Comparison of ENCODE assay signal across 27 mouse cellular contexts in genomic region chr9:13966212-13966611, GRCm38 (mm10).
"Had no signal": no experiment of that assay in that cellular context is flagged by ENCODE, and none has a peak within 500 bp of the region (broad histone marks: within the 10 kb centered on the region; RNA-seq: fewer than 3 reads in every experiment).

No protein-coding gene starts in this region.

- H3K4me3 ChIP-seq: embryonic facial prominence, embryonic 10.5 days; embryonic facial prominence, embryonic 12.5 days; embryonic facial prominence, embryonic 13.5 days; embryonic facial prominence, embryonic 15.5 days; erythroblast, embryonic 14.5 days; forebrain, embryonic 10.5 days; forebrain, embryonic 12.5 days; forebrain, embryonic 13.5 days; forebrain, embryonic 15.5 days; gastrocnemius, adult 2 months; heart, adult 2 months had no signal

- H3K27ac ChIP-seq: embryonic facial prominence, embryonic 10.5 days; embryonic facial prominence, embryonic 12.5 days; embryonic facial prominence, embryonic 13.5 days; embryonic facial prominence, embryonic 15.5 days; forebrain, embryonic 10.5 days; forebrain, embryonic 12.5 days; forebrain, embryonic 13.5 days; forebrain, embryonic 15.5 days; gastrocnemius, adult 2 months; heart, adult 2 months had no signal

- H3K36me3 ChIP-seq: embryonic facial prominence, embryonic 10.5 days; embryonic facial prominence, embryonic 12.5 days; embryonic facial prominence, embryonic 13.5 days; embryonic facial prominence, embryonic 15.5 days; forebrain, embryonic 10.5 days; forebrain, embryonic 12.5 days; forebrain, embryonic 15.5 days had no signal

- H3K4me2 ChIP-seq: embryonic facial prominence, embryonic 12.5 days; embryonic facial prominence, embryonic 13.5 days; embryonic facial prominence, embryonic 15.5 days; forebrain, embryonic 12.5 days; forebrain, embryonic 13.5 days; forebrain, embryonic 15.5 days had no signal

- H3K9me3 ChIP-seq: embryonic facial prominence, embryonic 10.5 days; embryonic facial prominence, embryonic 12.5 days; embryonic facial prominence, embryonic 13.5 days; embryonic facial prominence, embryonic 15.5 days; forebrain, embryonic 10.5 days; forebrain, embryonic 12.5 days; forebrain, embryonic 13.5 days; forebrain, embryonic 15.5 days had no signal

- ATAC-seq: forebrain, embryonic 13.5 days; forebrain, embryonic 14.5 days; forebrain, embryonic 15.5 days; forebrain, embryonic 16.5 days; forebrain, postnatal 0 days had no signal

- H3K9ac ChIP-seq: embryonic facial prominence, embryonic 12.5 days; embryonic facial prominence, embryonic 13.5 days; embryonic facial prominence, embryonic 15.5 days; forebrain, embryonic 12.5 days; forebrain, embryonic 13.5 days; forebrain, embryonic 15.5 days; forebrain, postnatal 0 days had no signal

- H3K27me3 ChIP-seq: embryonic facial prominence, embryonic 12.5 days; embryonic facial prominence, embryonic 13.5 days; embryonic facial prominence, embryonic 15.5 days; forebrain, embryonic 12.5 days; forebrain, embryonic 13.5 days; forebrain, embryonic 15.5 days had no signal

- DNase-seq: cerebellum, adult 2 months; cerebellum, adult 8-10 months; cerebellum, adult 9-10 months; cerebellum, adult 9-11 months; cerebellum, postnatal 10 days; cerebellum, postnatal 14 days; cerebellum, postnatal 25 days; cerebellum, postnatal 36 days; embryo, embryonic 11 days; forebrain, postnatal 0 days; gastrocnemius, adult 2 months; gastrocnemius, postnatal 10 days; gastrocnemius, postnatal 14 days; gastrocnemius, postnatal 25 days; gastrocnemius, postnatal 36 days; heart, adult 2 months had no signal
